Mouse (Mus musculus) adrenal gland, postnatal 4 days (tissue): Measurements from ENCODE around the gene Coro7. TPM values are rescaled to one million over a fixed set of nuclear protein-coding genes. Genes with fewer than 3 reads are reported as not detected.

Source experiments
- total RNA-seq, 2 experiments: library from RNA; stranded (reverse); gene quantifications; 2 replicates each; pipeline ENCODE4 v1.2.3; 2021

Gene Coro7
- total RNA-seq, 2 experiments from 2014 or later, result 32.8 to 42.6 TPM

Other genes starting within 250 kb of the Coro7 start
- 10 to 100 TPM; 21.8 to 42.0 TPM for gene Srl, start 138.0 kb downstream of the Coro7 start, total RNA-seq
- gene Tfap4, start 119.9 kb downstream of the Coro7 start, total RNA-seq, result 10 to 100 TPM; 16.6 to 19.2 TPM
- 10 to 100 TPM; 66.0 to 77.7 TPM for gene Glis2, start 85.1 kb downstream of the Coro7 start, total RNA-seq
- 10 to 100 TPM; 68.8 to 72.6 TPM for gene Pam16, start 54.8 kb downstream of the Coro7 start, total RNA-seq
- 10 to 100 TPM; 15.7 to 18.8 TPM for gene Vasn, start 39.8 kb downstream of the Coro7 start, total RNA-seq
- gene Dnaja3, start 39.8 kb downstream of the Coro7 start, total RNA-seq, result 10 to 100 TPM; 78.6 to 83.5 TPM
- 10 to 100 TPM; 21.1 to 21.6 TPM for gene Nmral1, start 39.6 kb upstream of the Coro7 start, total RNA-seq
- 100 to 1,000 TPM in 1 of 2 experiments, 10 to 100 TPM in 1; 90.9 to 103 TPM for gene Hmox2, start 46.6 kb upstream of the Coro7 start, total RNA-seq
- gene Cdip1, start 110.5 kb upstream of the Coro7 start, total RNA-seq, result 100 to 1,000 TPM; 144 to 161 TPM
- under 1 TPM in 1 of 2 experiments, not detected in 1; 0.11 TPM for gene 4930562C15Rik, start 155.6 kb upstream of the Coro7 start, total RNA-seq
- gene Ubald1, start 200.5 kb upstream of the Coro7 start, total RNA-seq, result 10 to 100 TPM; 32.7 to 36.3 TPM
- gene Mgrn1, start 206.5 kb upstream of the Coro7 start, total RNA-seq, result 10 to 100 TPM; 91.7 to 96.1 TPM